Mouse (Mus musculus) forebrain, postnatal 0 days (tissue): ENCODE results near the gene Gm5478. TPM values are rescaled to one million over a fixed set of nuclear protein-coding genes. Genes with fewer than 3 reads are reported as not detected.

Experiments
- ATAC-seq: fragments of 200-750 bp; cut with Nextera tagmentation; 2 replicates; pipeline ENCODE4 v1.8.0; 2017; ENCODE audit warnings: mild to moderate bottlenecking, moderate library complexity
- DNase-seq: peaks from one replicate; pipeline ENCODE4 v3.0.0-alpha.2; 2015
- H3K27ac ChIP-seq: fragments of 300-500 bp; sonication (generic); 2 replicates; pipeline ENCODE4 v1.5.1; 2014; ENCODE audit warnings: low read depth, mild to moderate bottlenecking, antibody characterized with exemption, low read length, moderate library complexity, mixed read lengths
- H3K27me3 ChIP-seq: fragments of 300-500 bp; sonication (generic); 2 replicates; pipeline ENCODE4 v1.6.1; 2014; ENCODE audit warnings: mild to moderate bottlenecking, low read length, mixed read lengths; ENCODE audit not compliant: insufficient read depth
- H3K36me3 ChIP-seq: fragments of 300-500 bp; sonication (generic); 2 replicates; pipeline ENCODE4 v1.6.1; 2014; ENCODE audit warnings: mild to moderate bottlenecking, moderate library complexity; ENCODE audit not compliant: insufficient read depth
- H3K4me1 ChIP-seq: fragments of 300-500 bp; sonication (generic); 2 replicates; pipeline ENCODE4 v1.6.1; 2014; ENCODE audit warnings: antibody characterized with exemption; ENCODE audit not compliant: insufficient read depth
- H3K4me2 ChIP-seq: fragments of 300-500 bp; sonication (generic); 2 replicates; pipeline ENCODE4 v1.6.1; 2014; ENCODE audit warnings: low read depth, mild to moderate bottlenecking, moderate library complexity
- H3K4me3 ChIP-seq: fragments of 300-500 bp; sonication (generic); 2 replicates; pipeline ENCODE4 v1.5.1; 2014; ENCODE audit warnings: low read depth, low read length, mixed read lengths
- H3K9ac ChIP-seq: fragments of 300-500 bp; sonication (generic); 2 replicates; pipeline ENCODE4 v1.6.1; 2014; ENCODE audit warnings: mild to moderate bottlenecking
- H3K9me3 ChIP-seq: fragments of 300-500 bp; sonication (generic); 2 replicates; pipeline ENCODE4 v1.6.1; 2016; ENCODE audit warnings: low read length
- CTCF ChIP-seq: sonication (generic); IDR thresholded peaks from 2 replicates; pipeline ENCODE4 v1.5.1; 2016; ENCODE audit warnings: antibody characterized with exemption, control low read depth, low read depth
- WGBS: fragments of 180-500 bp; shearing (Covaris S2); extraction: QIAGEN DNeasy Blood & Tissue Kit; methylation state at CpG from one replicate; pipeline ENCODE4 v1.1.7; 2014; 5-methylcytosine and 5-hydroxymethylcytosine counted together
- microRNA-seq, 2 experiments: library from miRNA; unstranded; fragments of <30 nt; microRNA quantifications; one replicate each; pipeline ENCODE4; 2016
- polyA plus RNA-seq: library from polyadenylated mRNA; unstranded; fragments of >200 nt; fragmentation: Nextera tagmentation; extraction: Ambion mirVana; gene quantifications from 2 replicates; pipeline ENCODE4 v1.2.1, GENCODE M21; 2015
- total RNA-seq: library from RNA; depleted of rRNA; stranded (reverse); fragments of >200 nt; gene quantifications from 2 replicates; pipeline ENCODE4 v1.2.3, GENCODE M21; 2014; rRNA removed

Gm5478 gene
- total and polyA plus RNA-seq, 2 experiments from 2014 or later = not detected

DNA sequence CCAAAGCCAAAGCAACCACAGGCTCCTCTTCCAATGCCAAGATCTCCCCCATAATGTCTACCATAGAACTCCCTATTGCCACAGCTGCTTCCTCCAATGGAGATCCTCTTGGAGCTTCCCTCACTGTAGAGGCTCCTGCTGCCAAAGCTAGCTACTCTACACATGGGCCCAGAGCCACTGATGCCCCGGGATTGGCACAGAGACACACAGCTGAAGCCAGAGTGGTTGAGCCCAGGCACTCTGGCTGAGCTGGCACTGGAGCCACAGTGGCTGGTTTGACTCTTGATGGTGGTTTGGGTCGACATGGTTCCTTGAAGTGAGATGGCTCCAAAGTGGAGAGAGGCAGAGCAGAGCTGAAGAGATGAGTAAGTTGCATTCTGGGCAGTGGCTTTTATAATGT lies 19.3 kb downstream of the Gm5478 start, which contains the start of gene Gm5414:
Gene Gm5414 (minus strand): TSS at position 305 of the 400 bp plus-strand sequence.
- Histone ChIP-seq H3K9ac (no peak within 1 kb of the TSS), H3K4me3 (no peak within 1 kb of the TSS), H3K27ac (no peak within 1 kb of the TSS), H3K36me3 (no peaks in the 10 kb centered on the region), H3K4me1 (no peaks in the 10 kb centered on the region), H3K4me2 (no peak within 1 kb of the TSS), H3K9me3 (no peaks in the 10 kb centered on the region), H3K27me3 (no peaks in the 10 kb centered on the region; the same call in 1 of the 2 replicates)
- 79% methylated on average over 2 of the region's 2 CpGs for WGBS
- no peak for ATAC-seq
- no peak for DNase-seq
- TF ChIP-seq CTCF = no peak

GRCm38 (mm10) chr15:101599123-101599522 lies 48.1 kb downstream of the Gm5478 start:
- ATAC-seq = no peak
- H3K27ac ChIP-seq = no peak overlapping the region
- H3K4me1 ChIP-seq = no peaks in the 10 kb centered on the region
- H3K4me3 ChIP-seq = no peak overlapping the region
- no peak for DNase-seq
- TF ChIP-seq CTCF = no peak
- no peaks in the 10 kb centered on the region for H3K27me3 ChIP-seq
- no peaks in the 10 kb centered on the region for H3K9me3 ChIP-seq
- H3K4me2 ChIP-seq = no peak overlapping the region
- no peak overlapping the region for H3K9ac ChIP-seq
- WGBS = 58% methylated on average over 6 of the region's 6 CpGs
- no peaks in the 10 kb centered on the region for H3K36me3 ChIP-seq

Small RNA genes lying within 50 kb of the gene (microRNA-seq; reads per million reads assigned to microRNA genes)
- gene Gm44342 (0 reads per million in 2 experiments), gene Gm44383 (0 reads per million in 2 experiments), gene Gm44479 (0 reads per million in 2 experiments)

Other genes starting within 250 kb of the Gm5478 start
- 0.29 and 0.31 TPM in 2 replicates for gene Krt7, start 236.3 kb downstream of the Gm5478 start, total RNA-seq
- 0.24 and 0.47 TPM in 2 replicates for gene Krt7, start 236.3 kb downstream of the Gm5478 start, polyA plus RNA-seq
- gene Krt87, start 208.6 kb downstream of the Gm5478 start, total RNA-seq = 0.15 and 0.52 TPM in 2 replicates
- gene Krt87, start 208.6 kb downstream of the Gm5478 start, polyA plus RNA-seq = 0.36 and 0.38 TPM in 2 replicates
- not detected in 2 replicates for gene Krt88, start 199.6 kb downstream of the Gm5478 start, total RNA-seq
- not detected in 2 replicates for gene Krt88, start 199.6 kb downstream of the Gm5478 start, polyA plus RNA-seq
- not detected in 2 replicates for gene Krt81, start 183.6 kb downstream of the Gm5478 start, total RNA-seq
- not detected in 2 replicates for gene Krt81, start 183.6 kb downstream of the Gm5478 start, polyA plus RNA-seq
- 0.14 TPM in 1 of 2 replicates, not detected in the other for gene Krt86, start 173.9 kb downstream of the Gm5478 start, total RNA-seq
- gene Krt86, start 173.9 kb downstream of the Gm5478 start, polyA plus RNA-seq = 0.11 and 0.19 TPM in 2 replicates
- gene Krt83, start 155.9 kb downstream of the Gm5478 start, total RNA-seq = not detected in 2 replicates
- not detected in 2 replicates for gene Krt83, start 155.9 kb downstream of the Gm5478 start, polyA plus RNA-seq
- gene Gm49425, start 130.1 kb downstream of the Gm5478 start, total RNA-seq = not detected in 2 replicates
- not detected in 2 replicates for gene Gm49425, start 130.1 kb downstream of the Gm5478 start, polyA plus RNA-seq
- gene Krt84, start 114.6 kb downstream of the Gm5478 start, total RNA-seq = not detected in 2 replicates
- not detected in 2 replicates for gene Krt84, start 114.6 kb downstream of the Gm5478 start, polyA plus RNA-seq
- gene Krt82, start 96.7 kb downstream of the Gm5478 start, total RNA-seq = not detected in 2 replicates
- gene Krt82, start 96.7 kb downstream of the Gm5478 start, polyA plus RNA-seq = not detected in 2 replicates
- 0.29 TPM in 1 of 2 replicates, not detected in the other for gene Krt90, start 84.4 kb downstream of the Gm5478 start, total RNA-seq
- gene Krt90, start 84.4 kb downstream of the Gm5478 start, polyA plus RNA-seq = 0.10 and 0.29 TPM in 2 replicates
- gene Krt75, start 73.5 kb downstream of the Gm5478 start, total RNA-seq = 0.10 and 0.15 TPM in 2 replicates
- gene Krt75, start 73.5 kb downstream of the Gm5478 start, polyA plus RNA-seq = 0.05 and 0.19 TPM in 2 replicates
- not detected in 2 replicates for gene Gm5414, start 19.2 kb downstream of the Gm5478 start, total RNA-seq
- gene Gm5414, start 19.2 kb downstream of the Gm5478 start, polyA plus RNA-seq = not detected in 2 replicates
- not detected in 2 replicates for gene Krt6b, start 32.9 kb upstream of the Gm5478 start, total RNA-seq
- gene Krt6b, start 32.9 kb upstream of the Gm5478 start, polyA plus RNA-seq = not detected in 2 replicates
- not detected in 2 replicates for gene Krt6a, start 46.9 kb upstream of the Gm5478 start, total RNA-seq
- not detected in 2 replicates for gene Krt6a, start 46.9 kb upstream of the Gm5478 start, polyA plus RNA-seq
- gene Krt5, start 65.5 kb upstream of the Gm5478 start, total RNA-seq = not detected in 2 replicates
- gene Krt5, start 65.5 kb upstream of the Gm5478 start, polyA plus RNA-seq = not detected in 2 replicates
- gene Krt71, start 95.7 kb upstream of the Gm5478 start, total RNA-seq = 0.08 and 0.43 TPM in 2 replicates
- not detected in 2 replicates for gene Krt71, start 95.7 kb upstream of the Gm5478 start, polyA plus RNA-seq
- not detected in 2 replicates for gene Krt72, start 139.1 kb upstream of the Gm5478 start, total RNA-seq
- gene Krt72, start 139.1 kb upstream of the Gm5478 start, polyA plus RNA-seq = not detected in 2 replicates
- gene Krt73, start 155.0 kb upstream of the Gm5478 start, total RNA-seq = 0.24 and 0.38 TPM in 2 replicates
- gene Krt73, start 155.0 kb upstream of the Gm5478 start, polyA plus RNA-seq = 0.54 and 0.69 TPM in 2 replicates
- gene Krt2, start 170.8 kb upstream of the Gm5478 start, total RNA-seq = 0.15 and 0.29 TPM in 2 replicates
- gene Krt2, start 170.8 kb upstream of the Gm5478 start, polyA plus RNA-seq = 0.05 and 0.11 TPM in 2 replicates
- 9.2 and 12.3 TPM in 2 replicates for gene Krt1, start 203.4 kb upstream of the Gm5478 start, total RNA-seq
- gene Krt1, start 203.4 kb upstream of the Gm5478 start, polyA plus RNA-seq = 18.1 and 20.9 TPM in 2 replicates
- 3.7 and 7.7 TPM in 2 replicates for gene Krt77, start 222.3 kb upstream of the Gm5478 start, total RNA-seq
- 1.5 and 2.1 TPM in 2 replicates for gene Krt77, start 222.3 kb upstream of the Gm5478 start, polyA plus RNA-seq
- gene Krt76, start 245.5 kb upstream of the Gm5478 start, total RNA-seq = not detected in 2 replicates
- not detected in 2 replicates for gene Krt76, start 245.5 kb upstream of the Gm5478 start, polyA plus RNA-seq